In genomic region chr2:28123910-28124309, GRCm38 (mm10) we compare ENCODE assay signal across 23 mouse cellular contexts. TPM values are rescaled to one million over a fixed set of nuclear protein-coding genes. Genes with fewer than 3 reads are reported as not detected.
"Had no signal": no experiment of that assay in that cellular context is flagged by ENCODE, and none has a peak within 500 bp of the region (broad histone marks: within the 10 kb centered on the region; RNA-seq: fewer than 3 reads in every experiment).

No protein-coding gene starts in this region.

- DNase-seq: kidney, adult 11 months; kidney, adult 8-10 months; kidney, postnatal 10 days; kidney, postnatal 36 days; liver; lung, adult 18-20 months; lung, postnatal 10 days; lung, postnatal 36 days; right cerebral cortex, postnatal 14 days; spleen, adult 18-20 months; thymus, adult 18-20 months; thymus, postnatal 36 days had no signal

- H3K27ac ChIP-seq: kidney, embryonic 15.5 days; limb, embryonic 10.5 days; limb, embryonic 13.5 days; liver, embryonic 12.5 days; liver, embryonic 15.5 days; lung, embryonic 15.5 days; midbrain, embryonic 13.5 days; stomach, embryonic 15.5 days had no signal

- ATAC-seq: liver, embryonic 12.5 days; midbrain, embryonic 13.5 days; midbrain, embryonic 16.5 days had no signal

- H3K4me3 ChIP-seq: kidney, embryonic 15.5 days; limb, embryonic 10.5 days; limb, embryonic 13.5 days; liver, embryonic 12.5 days; liver, embryonic 15.5 days; lung, embryonic 15.5 days; midbrain, embryonic 13.5 days; stomach, embryonic 15.5 days had no signal

RNA-seq across cellular contexts. Expression of gene Fcnb, which starts 39.2 kb away (rescaled TPM):
- total RNA-seq: layer of hippocampus, postnatal 14 days; monocyte, adult 5-6 weeks had no signal
